Mouse (Mus musculus) embryonic fibroblast, embryonic 13.5 days (primary cell): Measurements from ENCODE around the gene Ccdc162. TPM values are rescaled to one million over a fixed set of nuclear protein-coding genes. Genes with fewer than 3 reads are reported as not detected.

ENCODE experiments used
- H3K27ac ChIP-seq: 2 replicates; pipeline ENCODE4 v1.5.1; 2012; ENCODE audit warnings: low read length, control low read depth, inconsistent platforms; ENCODE audit not compliant: insufficient read depth
- H3K4me1 ChIP-seq: 2 replicates; pipeline ENCODE4 v1.6.1; 2011; ENCODE audit warnings: low read length; ENCODE audit not compliant: control insufficient read depth, insufficient read depth
- H3K4me3 ChIP-seq: 2 replicates; pipeline ENCODE4 v1.5.1; 2011; ENCODE audit warnings: mild to moderate bottlenecking, control low read depth, low read length; ENCODE audit not compliant: insufficient read depth
- CTCF ChIP-seq: IDR thresholded peaks from 2 replicates; pipeline ENCODE4 v1.5.1; 2011; ENCODE audit warnings: mild to moderate bottlenecking, control low read depth, low read length, moderate library complexity, borderline replicate concordance; ENCODE audit not compliant: insufficient read depth
- POLR2A ChIP-seq: IDR thresholded peaks from 2 replicates; pipeline ENCODE4 v1.6.1; 2011; ENCODE audit warnings: low read depth, mild to moderate bottlenecking, control low read depth, low read length, moderate library complexity
- polyA plus RNA-seq: library from polyadenylated mRNA; stranded (reverse); fragments of >200 nt; gene quantifications from 2 replicates; pipeline ENCODE4 v1.2.4, GENCODE M21; 2011; ENCODE audit warnings: low read depth; ENCODE audit not compliant: missing spikeins, insufficient read length

Ccdc162 gene
- polyA plus RNA-seq, 1 experiment: 0.81 TPM

DNA sequence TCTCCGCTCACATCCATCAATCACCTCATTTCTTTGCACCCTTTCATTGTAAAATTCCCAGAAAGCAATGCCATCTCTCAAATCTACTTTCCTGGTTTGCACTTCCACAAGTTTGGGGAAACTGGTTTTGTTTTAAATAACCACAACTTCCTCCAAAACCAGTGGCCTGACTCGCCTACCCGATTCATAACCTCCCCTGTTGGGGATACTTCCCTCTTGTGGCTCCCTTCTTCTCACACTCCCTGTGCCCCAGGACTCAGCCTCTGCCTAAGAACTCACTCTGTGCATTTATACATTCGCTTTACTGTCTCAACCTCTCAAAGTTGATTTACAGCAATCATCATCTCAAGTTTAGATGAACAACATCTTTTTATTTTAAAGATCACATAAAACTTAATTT is 145.4 kb downstream of the Ccdc162 start:
- Histone ChIP-seq H3K4me3 (no peak overlapping the region), H3K27ac (no peak overlapping the region), H3K4me1 (peaks cover 4% of the 10 kb centered on the region)
- TF ChIP-seq CTCF (no peak), POLR2A (no peak)

GRCm38 (mm10) chr10:41568306-41568705 is 148.1 kb downstream of the Ccdc162 start:
- Histone ChIP-seq H3K4me1 (no peaks in the 10 kb centered on the region; the same call in none of the 2 replicates), H3K27ac (peak overlapping the region; percentile 32; the same call in 1 of the 2 replicates), H3K4me3 (no peak overlapping the region)
- TF ChIP-seq POLR2A (no peak), CTCF (no peak)

GRCm38 (mm10) chr10:41565141-41565540 is 151.3 kb downstream of the Ccdc162 start:
- H3K27ac ChIP-seq: peak overlapping the region; percentile 61
- TF ChIP-seq CTCF (no peak), POLR2A (no peak)
- no peak overlapping the region for H3K4me3 ChIP-seq
- no peaks in the 10 kb centered on the region; the same call in 1 of the 2 replicates for H3K4me1 ChIP-seq

- H3K27ac ChIP-seq: no peak overlapping the region
- H3K4me3 ChIP-seq: no peak overlapping the region
- H3K4me1 ChIP-seq: no peaks in the 10 kb centered on the region; the same call in 1 of the 2 replicates
- TF ChIP-seq POLR2A: no peak
- TF ChIP-seq CTCF: no peak
Measured at GRCm38 (mm10) chr10:41561701-41562395, 154.6 kb downstream of the Ccdc162 start.

GRCm38 (mm10) chr10:41558401-41558800 is 158.0 kb downstream of the Ccdc162 start:
- TF ChIP-seq POLR2A (no peak), CTCF (no peak)
- peaks cover 6% of the 10 kb centered on the region for H3K4me1 ChIP-seq
- no peak overlapping the region for H3K4me3 ChIP-seq
- no peak overlapping the region for H3K27ac ChIP-seq

DNA sequence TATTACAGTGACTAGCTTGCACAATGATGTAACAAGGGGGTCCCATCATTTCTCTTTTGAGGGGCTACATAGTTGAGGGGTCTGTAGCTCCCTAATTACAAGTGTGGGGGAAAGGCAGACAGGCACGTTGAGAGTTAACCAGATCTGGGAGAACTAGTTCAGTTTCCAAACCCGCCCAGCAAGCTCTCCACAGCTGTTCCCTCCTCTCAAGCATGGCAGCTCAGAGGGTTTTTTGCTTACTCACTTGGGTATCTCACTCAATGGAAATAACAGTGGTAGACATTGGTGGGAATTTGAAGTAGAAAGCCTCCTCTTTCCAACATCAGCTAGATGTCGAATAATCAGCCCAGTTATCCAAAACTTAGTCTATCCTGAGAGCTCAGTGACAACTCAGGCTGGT is 161.4 kb downstream of the Ccdc162 start:
- peaks cover 15% of the 10 kb centered on the region for H3K4me1 ChIP-seq
- H3K4me3 ChIP-seq: no peak overlapping the region
- TF ChIP-seq CTCF: no peak
- no peak for TF ChIP-seq POLR2A
- no peak overlapping the region for H3K27ac ChIP-seq

DNA sequence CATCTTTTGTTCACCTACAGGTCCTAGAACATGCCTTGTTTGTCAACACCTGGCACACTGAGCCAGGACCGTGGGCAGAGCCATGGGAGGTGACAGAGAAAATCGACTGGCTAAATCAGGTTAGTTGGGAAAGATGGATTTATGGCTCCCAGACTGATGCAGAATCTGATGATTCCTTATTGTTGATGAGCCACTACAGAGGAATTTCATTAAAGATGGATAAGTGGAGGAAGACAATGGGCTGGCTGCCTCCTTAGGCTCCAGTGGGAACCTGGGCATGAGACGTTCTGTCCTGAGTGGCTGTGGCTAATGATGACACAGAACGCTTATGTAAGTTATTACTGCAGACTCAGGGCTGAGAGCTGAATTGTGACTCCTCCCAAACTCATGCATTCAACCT is 162.7 kb downstream of the Ccdc162 start:
- H3K27ac ChIP-seq: 0 out of 2 replicates have a peak overlapping the region, but pooled peaks have one; percentile 41
- no peak overlapping the region for H3K4me3 ChIP-seq
- TF ChIP-seq CTCF (no peak), POLR2A (no peak)
- peaks cover 15% of the 10 kb centered on the region for H3K4me1 ChIP-seq

- Histone ChIP-seq H3K27ac (peak overlapping the region; percentile 28; the same call in 1 of the 2 replicates), H3K4me3 (no peak overlapping the region), H3K4me1 (peaks cover 15% of the 10 kb centered on the region)
- TF ChIP-seq POLR2A (no peak), CTCF (no peak)
Measured at GRCm38 (mm10) chr10:41552847-41553589, 163.4 kb downstream of the Ccdc162 start.

GRCm38 (mm10) chr10:41552319-41552718 is 164.1 kb downstream of the Ccdc162 start:
- TF ChIP-seq POLR2A (no peak), CTCF (no peak)
- Histone ChIP-seq H3K4me1 (peaks cover 15% of the 10 kb centered on the region), H3K27ac (no peak overlapping the region), H3K4me3 (no peak overlapping the region)

DNA sequence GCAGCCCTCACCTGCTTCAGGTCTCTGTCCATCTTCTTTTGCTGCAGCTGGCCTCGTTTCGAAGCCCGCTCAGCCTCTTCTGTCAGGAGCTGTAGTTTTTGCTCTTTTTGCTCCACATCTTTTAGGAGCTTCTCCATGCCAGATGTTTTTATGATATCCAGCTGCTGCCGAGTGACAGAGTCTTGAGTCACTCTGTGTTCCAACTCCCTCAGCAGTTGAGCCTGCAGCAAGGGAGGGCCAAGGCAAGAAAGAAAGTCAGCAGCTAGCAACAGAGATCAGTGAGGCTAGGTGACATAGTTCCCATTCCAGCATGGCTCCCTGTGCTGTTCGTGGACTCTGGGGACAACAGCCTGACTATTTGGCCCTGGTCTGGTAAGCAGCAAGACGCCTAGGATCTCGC is 165.7 kb downstream of the Ccdc162 start:
- Histone ChIP-seq H3K4me1 (peaks cover 15% of the 10 kb centered on the region), H3K4me3 (no peak overlapping the region), H3K27ac (no peak overlapping the region)
- TF ChIP-seq CTCF: no peak
